Mouse (Mus musculus) embryo, embryonic 10.5 days (tissue): ENCODE data around the gene Anapc2.
"Not testable (repeated sequence)": the region's sequence is repeated elsewhere in the genome, so short reads cannot be mapped to it uniquely, and the experiment has no call there.

ENCODE experiments used
- DNase-seq: peaks from one replicate; pipeline ENCODE4 v3.0.0-alpha.2; 2015; ENCODE audit warnings: low spot score

The Anapc2 gene

DNA sequence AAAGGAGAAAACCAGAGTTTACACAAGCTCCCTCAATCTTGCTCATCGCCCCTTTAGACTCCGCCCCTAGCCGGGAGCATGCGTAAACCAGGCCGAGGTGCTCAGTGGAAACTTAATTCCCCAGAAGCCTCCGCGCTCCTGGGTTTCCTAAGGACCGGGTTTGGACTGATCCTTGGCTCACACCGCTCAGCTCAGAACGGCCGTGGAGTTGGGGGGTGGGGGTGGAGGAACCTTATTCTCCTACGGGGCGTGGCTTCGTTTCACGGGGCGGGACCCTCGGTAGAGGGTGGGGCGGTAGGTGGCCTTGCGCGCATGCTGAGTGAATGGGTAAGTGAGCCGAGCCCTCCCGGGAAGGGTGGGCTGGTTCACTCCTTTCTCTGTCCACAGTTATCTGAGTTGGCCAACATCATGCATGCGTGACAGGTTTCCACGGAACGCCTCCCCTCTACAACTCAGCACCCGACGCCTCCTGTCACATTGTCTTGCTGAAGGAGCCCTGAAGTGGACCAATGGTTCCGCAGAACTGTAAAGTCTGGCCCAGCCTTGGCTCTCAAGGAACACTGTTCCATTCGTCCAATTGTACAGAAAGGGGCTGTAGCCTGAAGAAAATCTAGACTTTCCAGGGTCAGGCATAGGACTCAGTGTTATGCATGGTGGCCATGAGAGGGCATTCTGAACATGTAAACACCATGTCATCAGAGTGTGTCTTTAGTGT lies 31.4 kb upstream of the Anapc2 start:
- peak; percentile 87 for DNase-seq

DNA sequence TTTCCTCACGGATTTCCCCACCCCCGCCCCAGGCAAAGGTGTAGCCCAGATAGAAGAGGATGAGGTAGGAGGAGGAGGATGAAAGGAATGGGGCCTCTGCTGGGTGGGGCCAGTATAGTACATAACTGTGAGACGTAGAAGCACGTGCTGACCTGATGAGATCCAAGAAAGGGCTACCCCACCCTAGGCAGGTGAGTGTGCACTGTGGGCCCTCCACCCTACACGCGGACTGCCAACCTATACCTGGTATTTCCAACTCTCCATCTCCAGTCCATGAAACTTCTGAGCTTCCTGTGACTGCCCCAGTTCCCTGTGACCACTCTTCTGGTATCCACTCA lies 30.9 kb upstream of the Anapc2 start:
- no peak for DNase-seq

DNA sequence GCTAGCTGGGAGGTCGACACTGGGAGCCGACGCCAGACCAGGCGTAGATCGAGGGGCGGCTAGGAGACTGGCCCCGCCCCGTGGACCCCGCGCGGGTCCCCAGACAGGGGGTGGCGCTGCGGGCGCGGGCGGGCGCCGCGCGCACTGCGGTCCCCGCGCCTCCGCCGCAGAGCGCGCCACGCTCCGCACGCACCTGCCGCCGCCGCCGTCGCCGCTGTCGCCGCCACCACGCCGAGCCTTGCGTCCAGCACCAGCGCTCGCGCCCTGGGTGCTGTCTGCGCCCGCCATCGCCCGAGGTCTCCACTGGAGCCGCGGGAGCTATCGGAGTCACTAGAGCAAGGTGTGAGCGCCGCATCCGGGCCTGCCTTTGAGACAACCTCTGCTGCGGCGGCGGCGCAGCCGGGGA lies 30.2 kb upstream of the Anapc2 start, which contains the start of the genes Rnf208 and Cysrt1:
Rnf208 (plus strand) TSS at position 155 of the 406 bp plus-strand sequence.
Cysrt1 (minus strand) TSS at position 352 of the 406 bp plus-strand sequence.
- DNase-seq: peak; percentile 39

DNA sequence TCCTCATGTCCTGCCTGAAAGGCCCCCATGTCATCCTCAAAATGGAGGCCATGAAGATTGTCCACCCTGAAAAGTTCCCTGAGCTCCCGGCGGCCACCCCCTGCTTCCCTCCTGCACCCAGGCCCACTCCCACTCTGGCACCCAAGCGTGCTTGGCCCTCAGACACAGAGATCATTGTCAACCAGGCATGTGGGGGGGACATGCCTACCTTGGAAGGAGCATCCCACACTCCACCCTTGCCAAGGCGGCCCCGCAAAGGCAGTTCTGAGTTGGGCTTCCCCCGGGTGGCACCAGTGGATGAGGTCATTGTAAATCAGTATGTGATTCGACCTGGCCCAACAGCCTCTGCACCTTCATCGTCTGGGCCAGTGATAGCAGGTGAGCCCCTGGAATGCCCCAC lies 28.9 kb upstream of the Anapc2 start:
- DNase-seq: no peak

DNA sequence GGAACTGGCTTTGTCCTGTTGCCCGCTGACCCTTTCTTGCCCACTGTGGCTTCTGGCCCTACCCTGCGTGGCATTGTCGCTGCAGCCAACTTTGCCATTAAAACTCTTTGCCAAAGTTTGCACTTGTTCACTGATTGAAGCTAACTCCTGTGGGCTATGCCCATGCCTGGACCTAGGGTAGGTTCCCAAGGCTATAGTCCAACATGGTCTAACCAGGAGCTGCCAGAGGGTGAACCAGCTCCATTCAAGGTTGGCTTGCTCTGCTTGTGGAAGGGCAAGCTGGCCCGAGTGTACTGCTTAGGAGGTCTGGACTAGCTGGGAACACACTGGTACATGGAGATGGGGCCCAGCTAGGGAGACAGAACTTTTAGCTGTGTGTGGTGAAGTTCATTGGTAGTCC lies 28.1 kb upstream of the Anapc2 start:
- DNase-seq: no peak

DNA sequence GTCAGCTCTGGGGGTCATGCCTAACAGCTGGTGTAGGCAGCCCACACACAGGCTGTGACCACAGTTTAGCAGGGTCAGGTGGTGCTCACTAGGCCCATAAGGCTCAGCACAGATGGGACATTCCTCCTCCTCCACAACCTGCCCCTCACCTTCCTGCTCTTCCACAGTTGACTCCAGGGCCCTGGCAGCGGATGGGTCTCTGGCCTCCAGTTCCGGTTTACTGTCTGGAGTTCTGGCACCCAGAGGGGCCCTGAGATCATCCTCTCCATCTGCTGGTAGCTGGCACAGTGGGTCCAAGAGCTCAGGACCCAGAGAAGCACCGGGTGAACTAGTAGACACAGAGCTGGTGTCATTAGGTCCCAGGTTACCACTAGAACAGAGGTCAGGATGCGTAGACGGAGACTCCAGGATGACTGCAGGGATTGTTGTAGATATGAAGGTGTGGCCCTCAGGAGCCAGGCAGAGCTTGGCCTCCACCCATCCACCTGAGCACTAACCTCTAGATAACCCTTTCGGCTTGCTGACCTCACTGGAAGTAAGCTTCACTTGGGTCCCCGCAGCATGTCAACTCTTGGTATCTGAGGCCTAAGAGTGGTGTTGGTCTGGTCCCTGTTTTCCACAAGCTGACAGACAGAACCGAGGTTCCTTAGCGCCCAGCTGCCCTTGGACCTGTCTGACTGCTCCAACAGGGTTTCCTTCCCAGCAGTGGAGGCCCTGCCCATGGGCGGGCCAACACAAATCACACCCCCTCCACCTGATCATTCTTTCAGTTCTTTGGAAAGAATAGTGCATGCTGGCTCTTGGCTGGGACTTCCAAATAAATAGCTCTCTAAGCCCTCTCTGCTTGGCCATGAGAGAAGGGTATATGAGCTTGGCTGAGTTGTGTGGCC lies 25.9 kb upstream of the Anapc2 start, which contains the start of gene AL732309.1:
AL732309.1 (minus strand) TSS at position 681 of the 890 bp plus-strand sequence.
- DNase-seq: no peak

DNA sequence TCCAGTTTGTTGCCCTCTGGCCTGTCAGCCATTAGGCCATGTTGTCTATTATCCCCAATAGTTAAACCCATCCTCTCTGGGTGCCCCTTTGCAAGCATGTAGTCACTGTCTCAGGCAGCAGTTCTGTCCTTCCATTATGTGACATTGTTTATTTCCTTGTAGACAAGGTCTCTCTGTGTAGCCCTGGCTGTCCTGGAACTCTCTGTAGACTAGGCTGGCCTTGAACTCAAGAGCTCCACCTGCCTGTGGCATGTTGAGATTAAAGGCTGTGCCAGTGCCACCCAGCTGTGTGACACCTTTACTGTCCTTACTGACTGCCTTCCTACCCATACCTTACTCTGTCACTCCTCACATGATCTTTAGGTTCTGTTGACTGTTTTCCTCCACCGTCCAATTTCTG lies 19.9 kb upstream of the Anapc2 start:
- DNase-seq: no peak

DNA sequence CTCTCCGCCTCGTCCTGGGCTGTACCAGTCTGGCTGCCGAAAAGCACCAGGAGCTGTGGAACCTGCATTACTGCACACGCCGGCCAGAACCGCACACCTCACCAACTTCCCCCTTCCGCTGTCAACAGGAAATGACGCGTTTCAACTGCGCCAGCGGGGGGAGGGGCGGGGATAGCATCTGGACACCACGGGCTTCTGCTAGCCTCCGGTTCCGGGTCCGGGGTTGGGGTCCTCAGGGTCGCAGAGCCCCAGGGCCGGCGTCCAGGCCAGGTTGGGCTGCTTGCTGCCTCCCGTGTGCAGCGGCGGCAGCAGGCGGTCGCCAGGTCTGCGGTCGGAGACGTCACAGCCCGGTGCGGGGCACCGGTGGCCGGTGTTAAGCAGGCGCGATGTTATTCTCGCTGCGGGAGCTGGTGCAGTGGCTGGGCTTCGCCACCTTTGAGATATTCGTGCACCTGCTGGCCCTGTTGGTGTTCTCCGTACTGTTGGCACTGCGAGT lies 16.9 kb upstream of the Anapc2 start, which contains the start of gene Tmem203:
Tmem203 (plus strand) TSS at position 156 of the 496 bp plus-strand sequence.
- peak; percentile 96 for DNase-seq

DNA sequence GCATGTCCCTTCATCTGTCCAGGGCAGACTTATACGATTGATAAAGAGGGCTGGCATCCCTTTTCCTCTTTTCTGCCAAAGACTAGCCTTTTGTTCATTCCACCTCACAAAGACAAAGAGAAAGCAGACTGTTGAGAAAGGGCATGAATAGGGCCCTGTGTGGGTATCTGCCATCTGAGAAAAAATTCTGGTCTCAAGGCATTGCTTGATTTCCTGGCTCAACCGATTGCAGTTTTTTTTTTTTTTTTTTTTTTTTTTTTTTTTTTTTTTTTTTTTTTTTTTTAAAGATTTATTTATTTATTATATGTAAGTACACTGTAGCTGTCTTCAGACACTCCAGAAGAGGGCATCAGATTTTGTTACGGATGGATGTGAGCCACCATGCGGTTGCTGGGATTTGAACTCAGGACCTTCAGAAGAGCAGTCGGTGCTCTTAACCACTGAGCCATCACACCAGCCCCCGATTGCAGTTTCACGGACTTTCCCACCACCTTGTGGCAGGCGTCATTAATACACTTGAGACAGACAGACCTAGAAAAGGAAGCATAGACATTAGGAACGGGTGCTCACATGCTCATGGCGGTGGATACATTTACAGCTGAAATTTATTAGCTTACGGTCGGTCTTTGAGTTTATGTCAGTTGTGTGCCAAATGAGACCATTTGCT lies 15.7 kb upstream of the Anapc2 start:
- peak; percentile 55 for DNase-seq

DNA sequence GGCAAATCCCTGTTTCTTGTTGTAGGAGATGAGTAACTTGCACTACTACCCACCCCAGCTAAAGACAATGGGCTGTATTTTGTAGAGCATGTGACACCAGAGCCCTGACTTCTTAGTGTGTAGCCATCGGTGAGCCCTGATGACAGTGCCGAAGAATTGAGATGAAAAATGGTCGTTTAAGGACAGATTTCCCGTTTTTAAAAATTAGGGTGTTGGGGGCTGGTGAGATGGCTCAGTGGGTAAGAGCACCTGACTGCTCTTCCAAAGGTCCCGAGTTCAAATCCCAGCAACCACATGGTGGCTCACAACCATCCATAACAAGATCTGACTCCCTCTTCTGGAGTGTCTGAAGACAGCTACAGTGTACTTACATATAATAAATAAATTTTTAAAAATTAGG lies 15.0 kb upstream of the Anapc2 start:
- DNase-seq: not testable (repeated sequence)

DNA sequence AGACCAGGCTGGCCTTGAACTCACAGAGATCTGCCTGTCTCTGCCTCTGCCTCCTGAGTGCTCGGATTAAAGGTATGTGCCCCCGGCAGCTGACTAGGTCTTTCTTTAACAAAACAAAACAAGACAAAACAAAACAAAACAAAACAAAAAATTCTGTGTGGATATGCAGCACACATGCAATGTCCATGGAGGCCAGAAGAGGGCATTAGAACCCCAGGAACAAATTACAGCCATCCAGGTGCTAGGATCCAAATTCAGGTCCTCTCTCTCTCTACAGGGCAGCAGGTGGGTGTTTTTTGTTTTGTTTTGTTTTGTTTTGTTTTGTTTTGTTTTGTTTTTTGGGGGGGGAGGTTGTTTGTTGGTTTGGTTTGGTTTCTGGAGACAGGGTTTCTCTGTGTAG lies 13.4 kb upstream of the Anapc2 start:
- DNase-seq: no peak

DNA sequence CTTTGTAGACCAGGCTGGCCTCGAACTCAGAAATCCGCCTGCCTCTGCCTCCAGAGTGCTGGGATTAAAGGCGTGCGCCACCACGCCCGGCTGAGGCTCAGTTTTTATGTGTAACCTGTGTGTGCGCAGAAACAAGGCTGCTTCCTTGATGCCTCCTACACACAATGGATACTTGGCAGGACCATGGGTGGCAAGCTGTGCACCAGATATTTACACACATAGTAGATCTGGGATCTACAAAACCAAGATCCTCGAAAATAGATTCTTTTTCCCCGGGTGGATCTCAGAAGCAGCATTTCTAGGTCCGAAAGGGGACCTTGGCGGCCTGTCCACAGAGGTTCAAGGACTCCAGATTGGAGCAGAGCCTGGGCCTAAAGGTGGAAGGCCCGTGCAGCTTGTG lies 10.4 kb upstream of the Anapc2 start:
- no peak for DNase-seq

DNA sequence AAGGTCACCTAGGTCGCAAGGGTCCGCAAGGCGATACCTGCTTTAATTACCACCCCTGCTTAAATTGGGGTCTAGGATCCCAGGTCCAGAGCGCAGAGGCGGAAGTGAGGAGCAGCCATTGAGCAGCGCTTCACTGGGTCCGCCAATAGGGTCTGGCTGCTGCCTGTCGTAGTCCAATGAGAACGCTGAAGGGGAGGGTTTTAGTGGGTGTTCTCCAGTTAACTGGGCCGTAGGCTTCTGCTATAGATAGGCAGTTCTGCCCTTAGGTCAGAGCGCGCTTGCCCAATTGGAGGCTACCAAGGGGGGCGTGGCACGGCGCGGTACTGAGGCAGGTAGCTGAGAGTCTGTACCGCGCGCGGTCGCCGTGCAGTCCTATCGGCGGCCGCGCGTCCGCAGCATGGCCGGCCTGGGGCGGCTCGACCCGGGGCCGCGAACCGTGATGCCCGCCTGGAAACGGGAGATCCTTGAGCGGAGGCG lies 9.9 kb upstream of the Anapc2 start, which contains the start of gene Tprn:
Tprn (plus strand) TSS at position 328 of the 477 bp plus-strand sequence.
- DNase-seq: peak; percentile 98

DNA sequence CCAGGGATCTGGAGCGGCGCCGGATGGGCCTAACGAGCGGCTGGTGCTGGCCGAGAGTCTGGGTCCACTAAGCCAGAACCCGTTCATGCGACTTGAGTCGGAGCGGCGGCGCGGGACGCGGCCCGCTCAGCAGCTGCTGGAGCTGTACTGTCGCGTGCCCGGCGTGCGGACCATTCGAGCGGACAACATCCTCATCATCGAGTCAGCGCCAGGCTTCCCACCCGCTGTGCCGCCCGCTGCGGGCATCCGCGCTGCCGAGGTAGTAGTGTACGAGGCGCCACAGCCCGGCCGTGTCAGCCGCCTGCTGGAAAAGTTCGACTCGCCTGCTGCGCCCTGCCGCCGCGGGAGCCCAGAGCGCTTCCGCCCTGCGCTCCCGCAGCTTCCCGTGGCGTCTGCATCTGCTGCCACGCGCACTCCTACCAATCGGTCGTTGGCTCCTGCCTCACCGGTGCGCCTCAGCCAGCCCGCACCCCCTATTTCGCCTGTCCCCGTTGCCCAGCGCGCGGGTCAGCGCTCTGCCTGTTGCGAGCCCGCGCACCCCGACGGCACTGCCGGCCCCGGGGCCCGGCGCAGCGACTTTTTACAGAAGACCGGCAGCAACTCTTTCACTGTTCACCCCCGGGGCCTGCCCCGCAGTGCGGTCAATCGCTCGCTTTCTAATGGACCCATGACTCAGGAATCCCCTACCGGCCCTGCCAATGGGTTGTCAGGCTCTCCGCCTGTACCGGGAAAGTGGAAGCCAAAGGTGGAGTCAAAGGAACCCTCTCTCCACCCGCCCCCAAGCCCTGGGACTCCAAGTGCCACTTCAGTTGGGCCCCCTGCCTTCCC lies 9.3 kb upstream of the Anapc2 start:
- no peak for DNase-seq

DNA sequence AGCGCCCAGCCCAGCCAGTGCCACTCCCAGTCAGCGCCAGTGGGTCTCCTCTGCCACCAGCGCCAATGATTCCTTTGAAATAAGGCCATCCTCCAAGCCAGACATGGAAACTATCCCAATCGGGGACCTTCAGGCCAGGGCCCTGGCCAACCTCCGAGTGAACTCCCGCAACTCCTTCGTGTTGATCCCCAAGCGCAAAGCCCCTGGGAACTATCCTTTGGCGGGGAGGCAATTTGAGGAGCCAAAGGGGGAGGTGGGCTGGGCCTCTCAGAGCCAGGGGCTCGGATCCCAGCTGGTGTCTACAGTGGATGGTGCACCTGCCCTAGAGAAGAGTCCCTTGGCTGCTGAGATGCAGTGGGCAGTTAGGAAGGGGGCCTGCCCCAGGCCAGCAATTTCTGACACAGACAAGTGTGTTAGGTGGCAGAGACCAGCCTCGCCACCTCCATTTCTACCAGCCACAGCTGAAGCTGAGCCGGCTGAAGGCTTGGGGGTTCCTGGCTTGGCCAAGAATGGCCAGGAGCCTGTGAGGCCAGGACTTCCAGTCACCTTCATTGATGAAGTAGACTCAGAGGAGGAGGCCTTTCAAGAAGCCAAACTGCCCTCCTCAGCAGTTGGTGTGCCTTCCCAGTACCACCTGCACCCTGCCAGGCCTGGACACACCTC lies 8.5 kb upstream of the Anapc2 start:
- no peak for DNase-seq

DNA sequence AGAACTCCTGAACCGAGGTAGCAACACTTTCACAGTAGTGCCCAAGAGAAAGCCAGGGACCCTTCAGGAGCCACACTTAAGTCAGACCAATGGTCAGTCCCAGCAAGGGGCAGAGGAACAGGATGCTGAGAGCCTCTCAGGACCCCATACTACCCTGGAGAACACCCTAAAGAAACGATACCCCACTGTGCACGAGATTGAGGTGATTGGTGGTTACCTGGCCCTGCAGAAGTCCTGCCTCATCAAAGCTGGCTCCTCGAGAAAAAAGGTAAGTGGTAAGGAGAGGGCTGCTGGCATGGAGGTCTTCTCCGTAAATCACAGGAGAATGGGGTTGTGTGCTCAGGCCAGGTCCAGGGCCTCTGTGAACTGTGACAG lies 8.0 kb upstream of the Anapc2 start:
- DNase-seq: no peak

DNA sequence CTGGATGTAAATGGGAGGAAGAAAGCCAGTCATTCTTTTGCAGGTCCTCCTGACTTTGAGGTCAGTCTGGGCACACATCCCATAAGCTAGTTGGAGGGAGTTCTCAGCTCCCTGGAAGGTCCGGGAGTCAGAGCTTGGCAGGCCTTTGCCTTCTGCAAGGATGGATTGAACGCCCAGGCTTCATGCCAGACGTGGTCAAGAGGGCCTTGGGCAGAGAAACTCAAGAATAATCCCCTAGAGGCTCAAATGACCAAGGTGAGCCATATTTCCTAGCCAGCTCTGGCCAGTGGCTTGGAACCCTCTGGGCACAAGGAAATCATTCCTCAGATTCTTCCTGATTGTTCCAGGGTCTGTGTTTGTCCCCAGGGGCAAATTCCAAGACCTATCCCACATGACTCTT lies 7.4 kb upstream of the Anapc2 start:
- no peak for DNase-seq

DNA sequence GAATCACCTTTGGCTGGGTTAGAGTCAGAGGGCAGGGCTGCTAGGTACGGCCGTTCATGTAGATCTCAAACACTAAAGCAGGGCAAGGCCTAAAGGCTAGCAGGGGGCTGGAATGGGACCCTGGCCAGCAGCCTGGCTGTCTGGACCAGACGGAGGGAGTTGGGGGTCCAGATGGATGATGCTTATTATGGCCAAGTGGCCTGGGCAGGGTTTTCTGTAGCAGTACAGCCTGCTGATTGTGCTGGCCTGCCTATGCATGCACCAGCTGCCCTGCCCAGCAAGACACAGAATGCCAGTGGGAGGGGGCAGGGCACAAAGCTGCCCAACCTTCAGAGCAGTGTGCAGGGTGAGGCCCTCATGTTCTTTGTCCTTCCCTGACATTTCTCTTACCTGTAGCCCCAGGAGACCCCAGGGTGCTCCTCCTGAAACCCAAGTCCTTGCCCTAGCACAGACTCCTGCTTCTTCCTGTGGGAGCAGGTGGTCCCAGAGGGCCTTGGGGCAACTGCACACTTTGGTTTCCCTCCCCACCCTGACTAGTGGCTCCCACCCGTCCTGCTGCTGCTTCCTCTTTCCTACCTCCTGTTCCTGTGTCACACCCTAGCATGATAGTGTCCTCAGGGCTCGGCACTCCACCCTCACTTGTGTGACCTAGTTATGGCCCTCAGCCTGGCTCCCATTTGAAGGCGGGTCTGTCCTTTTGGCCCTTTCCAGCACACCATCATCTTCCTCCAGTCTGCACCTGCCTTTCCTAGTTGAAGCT lies 6.2 kb upstream of the Anapc2 start:
- DNase-seq: no peak

DNA sequence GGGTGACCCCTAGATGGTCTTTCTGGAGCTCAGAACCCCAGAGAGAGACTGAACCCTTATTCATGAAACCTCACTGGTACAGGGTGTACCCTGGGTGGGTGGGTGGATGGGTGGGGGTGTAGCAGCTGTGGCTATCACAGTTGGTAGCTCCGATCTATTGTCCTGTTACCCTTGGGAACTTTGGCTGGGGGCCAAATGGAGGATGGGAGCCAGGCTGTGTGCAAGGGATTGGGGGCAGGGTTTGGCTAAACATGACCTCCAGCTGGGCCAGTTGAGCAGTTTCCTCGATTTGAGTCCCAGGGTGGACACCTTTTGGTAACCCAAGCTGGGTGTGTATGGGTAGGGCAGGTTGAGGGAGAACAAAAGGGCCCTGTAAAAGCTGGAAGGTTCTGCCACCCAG lies 5.6 kb upstream of the Anapc2 start:
- DNase-seq: no peak

DNA sequence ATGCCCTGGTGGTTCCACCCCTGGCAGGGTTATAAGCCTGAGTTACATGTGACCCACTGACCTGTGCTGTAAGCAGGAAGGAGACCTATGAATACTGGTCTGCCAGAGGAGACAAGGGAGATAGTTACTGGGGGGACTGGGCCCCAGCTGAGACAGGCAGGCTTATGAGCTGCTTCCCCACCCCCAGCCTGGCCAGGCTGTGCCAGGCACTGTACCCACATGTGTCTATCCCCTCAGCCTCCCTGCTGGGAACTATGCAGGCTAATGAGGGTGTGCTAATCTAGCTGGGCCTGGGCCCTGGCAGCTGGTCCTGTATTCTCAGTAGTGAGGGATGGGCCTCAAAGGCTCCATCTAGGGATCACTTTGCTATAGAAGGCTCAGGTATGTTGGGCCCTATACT lies 5.0 kb upstream of the Anapc2 start:
- DNase-seq: no peak
